Mouse (Mus musculus) lung, postnatal 0 days (tissue): Measurements from ENCODE around the gene Kmt2c. TPM values are rescaled to one million over a fixed set of nuclear protein-coding genes. Genes with fewer than 3 reads are reported as not detected.

ENCODE experiments used
- ATAC-seq: fragments of 200-750 bp; cut with Nextera tagmentation; 2 replicates; pipeline ENCODE4 v1.8.0; 2017; ENCODE audit warnings: moderate library complexity
- DNase-seq: peaks from one replicate; pipeline ENCODE4 v3.0.0-alpha.2; 2016; ENCODE audit warnings: low spot score
- H3K27ac ChIP-seq: fragments of 300-500 bp; sonication (generic); 2 replicates; pipeline ENCODE4 v1.5.1; 2014; ENCODE audit warnings: antibody characterized with exemption, mild to moderate bottlenecking, low read length, mixed read lengths
- H3K27me3 ChIP-seq: fragments of 300-500 bp; sonication (generic); replicated peaks from 2 replicates; pipeline ENCODE4 v1.6.1; 2014; ENCODE audit warnings: low read length, mixed read lengths; ENCODE audit not compliant: insufficient read depth
- H3K36me3 ChIP-seq: fragments of 300-500 bp; sonication (generic); 2 replicates; pipeline ENCODE4 v1.6.1; 2014; ENCODE audit warnings: low read length, mixed read lengths; ENCODE audit not compliant: insufficient read depth
- H3K4me1 ChIP-seq: fragments of 300-500 bp; sonication (generic); 2 replicates; pipeline ENCODE4 v1.6.1; 2014; ENCODE audit warnings: antibody characterized with exemption, low read depth, low read length, mixed read lengths; ENCODE audit not compliant: insufficient read depth
- H3K4me2 ChIP-seq: fragments of 300-500 bp; sonication (generic); replicated peaks from 2 replicates; pipeline ENCODE4 v1.6.1; 2014; ENCODE audit warnings: low read depth, mild to moderate bottlenecking, low read length, moderate library complexity, mixed read lengths
- H3K4me3 ChIP-seq: fragments of 300-500 bp; sonication (generic); 2 replicates; pipeline ENCODE4 v1.5.1; 2014; ENCODE audit warnings: low read depth, low read length
- H3K9ac ChIP-seq: fragments of 300-500 bp; sonication (generic); replicated peaks from 2 replicates; pipeline ENCODE4 v1.6.1; 2014; ENCODE audit warnings: low read depth, mild to moderate bottlenecking
- H3K9me3 ChIP-seq: fragments of 300-500 bp; sonication (generic); 2 replicates; pipeline ENCODE4 v1.6.1; 2016; ENCODE audit warnings: low read length, mixed read lengths
- CTCF ChIP-seq: IDR thresholded peaks from 2 replicates; pipeline ENCODE4 v1.5.1; 2016; ENCODE audit warnings: antibody characterized with exemption, mild to moderate bottlenecking
- EP300 ChIP-seq: IDR thresholded peaks from 2 replicates; pipeline ENCODE4 v1.6.1; 2016; ENCODE audit warnings: antibody characterized with exemption, mild to moderate bottlenecking, control low read depth
- WGBS: fragments of 180-500 bp; shearing (Covaris S2); extraction: QIAGEN DNeasy Blood & Tissue Kit; methylation state at CpG from one replicate; pipeline ENCODE4 v1.1.7; 2014; 5-methylcytosine and 5-hydroxymethylcytosine counted together
- polyA plus RNA-seq: library from polyadenylated mRNA; unstranded; fragments of >200 nt; fragmentation: Nextera tagmentation; extraction: Ambion mirVana; gene quantifications from 2 replicates; pipeline ENCODE4 v1.2.1, GENCODE M21; 2015

The Kmt2c gene
- polyA plus RNA-seq, 1 experiment from 2014 or later, result 9.5 TPM

- Histone ChIP-seq H3K36me3 (no peaks in the 10 kb centered on the region), H3K9ac (no peak overlapping the region), H3K9me3 (no peaks in the 10 kb centered on the region), H3K27ac (no peak overlapping the region), H3K4me3 (no peak overlapping the region), H3K27me3 (no peaks in the 10 kb centered on the region), H3K4me1 (no peaks in the 10 kb centered on the region), H3K4me2 (no peak overlapping the region)
- ATAC-seq, result no peak
- no peak for TF ChIP-seq CTCF
- no peak for TF ChIP-seq EP300
- no peak for DNase-seq
- WGBS, result 51% methylated on average over 3 of the region's 3 CpGs
Observed at GRCm38 (mm10) chr5:25519820-25520219, 21.2 kb upstream of the Kmt2c start.

GRCm38 (mm10) chr5:25517550-25517949 lies 19.0 kb upstream of the Kmt2c start:
- H3K4me1 ChIP-seq, result no peaks in the 10 kb centered on the region
- TF ChIP-seq CTCF (no peak), EP300 (no peak)
- WGBS, result 78% methylated on average over 5 of the region's 5 CpGs
- no peak overlapping the region for H3K27ac ChIP-seq
- H3K36me3 ChIP-seq, result no peaks in the 10 kb centered on the region
- H3K9me3 ChIP-seq, result no peaks in the 10 kb centered on the region
- no peaks in the 10 kb centered on the region for H3K27me3 ChIP-seq
- no peak overlapping the region for H3K4me2 ChIP-seq
- H3K4me3 ChIP-seq, result no peak overlapping the region
- DNase-seq (no peak), ATAC-seq (no peak)
- no peak overlapping the region for H3K9ac ChIP-seq

- 92% methylated on average over 11 of the region's 11 CpGs for whole genome bisulfite sequencing
- H3K4me2 ChIP-seq, result no peak overlapping the region
- DNase-seq (no peak), ATAC-seq (no peak)
- H3K36me3 ChIP-seq, result no peaks in the 10 kb centered on the region
- no peak overlapping the region for H3K27ac ChIP-seq
- H3K27me3 ChIP-seq, result no peaks in the 10 kb centered on the region
- no peak overlapping the region for H3K4me3 ChIP-seq
- TF ChIP-seq EP300 (no peak), CTCF (no peak)
- no peaks in the 10 kb centered on the region for H3K9me3 ChIP-seq
- H3K9ac ChIP-seq, result no peak overlapping the region
- no peaks in the 10 kb centered on the region for H3K4me1 ChIP-seq
Observed at GRCm38 (mm10) chr5:25516301-25516895, 17.8 kb upstream of the Kmt2c start.

- no peaks in the 10 kb centered on the region for H3K4me1 ChIP-seq
- ATAC-seq (no peak), DNase-seq (no peak)
- no peak within 1 kb of the TSS for H3K4me2 ChIP-seq
- H3K9ac ChIP-seq, result no peak within 1 kb of the TSS
- WGBS, result 88% methylated on average over 5 of the region's 5 CpGs
- no peak within 1 kb of the TSS for H3K27ac ChIP-seq
- no peak within 1 kb of the TSS for H3K4me3 ChIP-seq
- no peaks in the 10 kb centered on the region for H3K9me3 ChIP-seq
- H3K36me3 ChIP-seq, result no peaks in the 10 kb centered on the region
- H3K27me3 ChIP-seq, result no peaks in the 10 kb centered on the region
- TF ChIP-seq EP300, result no peak
- no peak for TF ChIP-seq CTCF
Observed at GRCm38 (mm10) chr5:25515767-25516166, 17.2 kb upstream of the Kmt2c start, which contains the start of gene Cct8l1. Gene Cct8l1, plus strand, starts transcription at chr5:25516067.

GRCm38 (mm10) chr5:25506041-25506440 lies 7.5 kb upstream of the Kmt2c start:
- H3K4me1 ChIP-seq, result no peaks in the 10 kb centered on the region
- no peak overlapping the region for H3K9ac ChIP-seq
- H3K27ac ChIP-seq, result no peak overlapping the region
- no peak overlapping the region for H3K4me3 ChIP-seq
- H3K27me3 ChIP-seq, result no peaks in the 10 kb centered on the region
- DNase-seq, result no peak
- no peaks in the 10 kb centered on the region for H3K9me3 ChIP-seq
- no peak overlapping the region for H3K4me2 ChIP-seq
- no peak for ATAC-seq
- WGBS, result 82% methylated on average over 5 of the region's 5 CpGs
- TF ChIP-seq CTCF (no peak), EP300 (no peak)
- no peaks in the 10 kb centered on the region for H3K36me3 ChIP-seq

GRCm38 (mm10) chr5:25500686-25501085 lies 2.1 kb upstream of the Kmt2c start:
- H3K9ac ChIP-seq, result no peak overlapping the region
- no peak for ATAC-seq
- no peaks in the 10 kb centered on the region for H3K36me3 ChIP-seq
- H3K27ac ChIP-seq, result no peak overlapping the region
- TF ChIP-seq EP300, result no peak
- TF ChIP-seq CTCF, result no peak
- H3K4me1 ChIP-seq, result peaks cover 4% of the 10 kb centered on the region; the same call in 1 of the 2 replicates
- H3K27me3 ChIP-seq, result no peaks in the 10 kb centered on the region
- WGBS, result 70% methylated on average over 7 of the region's 7 CpGs
- no peak overlapping the region; the same call in 1 of the 2 replicates for H3K4me3 ChIP-seq
- no peak for DNase-seq
- peak overlapping the region; percentile 77; the same call in 1 of the 2 replicates for H3K4me2 ChIP-seq
- no peaks in the 10 kb centered on the region for H3K9me3 ChIP-seq
